Mouse (Mus musculus): ENCODE measurements around the gene Tspan18.

Gene Tspan18

GRCm38 (mm10) chr2:93188020-93188760 is 146.1 kb downstream of the Tspan18 start:
- no peak for DNase-seq (ENCODE audit: low read depth, low spot score)

DNA sequence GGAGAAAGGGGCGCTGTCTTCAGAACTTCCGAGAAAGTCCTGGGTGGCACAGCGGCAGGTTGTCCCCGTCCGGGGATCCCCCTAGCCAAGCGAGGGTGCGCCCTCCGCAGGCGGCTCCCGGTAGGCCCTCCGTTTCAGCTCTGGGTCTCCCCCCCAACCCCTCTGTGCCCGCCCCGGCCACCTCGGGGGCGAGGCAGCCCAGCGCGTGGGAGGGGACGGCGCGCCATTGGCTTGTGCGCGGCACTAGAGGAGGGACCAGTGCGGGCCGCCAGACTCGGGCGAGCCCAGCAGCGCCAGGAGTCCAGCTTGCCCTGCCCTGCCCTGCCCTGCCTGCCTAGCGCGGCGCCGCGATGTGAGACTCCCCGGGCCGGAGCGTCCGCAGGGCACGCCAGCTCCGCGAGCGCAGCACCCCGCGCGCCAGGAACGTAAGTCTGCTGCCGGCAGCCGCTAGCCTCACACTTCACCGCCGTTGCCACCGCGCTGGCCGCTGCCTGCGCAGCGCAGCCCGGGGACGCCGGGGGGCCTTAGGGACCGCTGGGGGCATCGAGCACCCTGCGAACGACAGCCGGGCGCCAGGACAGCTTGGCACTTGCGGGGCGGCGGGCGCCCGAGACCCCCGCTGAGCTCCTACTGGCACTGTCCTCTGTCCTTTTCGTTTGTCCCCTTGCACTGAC is 146.8 kb downstream of the Tspan18 start, which contains the start of gene Trp53i11:
TSS of gene Trp53i11 (plus strand) at position 226 of the 674 bp plus-strand sequence.
- DNase-seq (ENCODE audit: low read depth, low spot score) = no peak

GRCm38 (mm10) chr2:93182859-93183258 is 151.4 kb downstream of the Tspan18 start:
- no peak for DNase-seq (ENCODE audit: low read depth, low spot score)

DNA sequence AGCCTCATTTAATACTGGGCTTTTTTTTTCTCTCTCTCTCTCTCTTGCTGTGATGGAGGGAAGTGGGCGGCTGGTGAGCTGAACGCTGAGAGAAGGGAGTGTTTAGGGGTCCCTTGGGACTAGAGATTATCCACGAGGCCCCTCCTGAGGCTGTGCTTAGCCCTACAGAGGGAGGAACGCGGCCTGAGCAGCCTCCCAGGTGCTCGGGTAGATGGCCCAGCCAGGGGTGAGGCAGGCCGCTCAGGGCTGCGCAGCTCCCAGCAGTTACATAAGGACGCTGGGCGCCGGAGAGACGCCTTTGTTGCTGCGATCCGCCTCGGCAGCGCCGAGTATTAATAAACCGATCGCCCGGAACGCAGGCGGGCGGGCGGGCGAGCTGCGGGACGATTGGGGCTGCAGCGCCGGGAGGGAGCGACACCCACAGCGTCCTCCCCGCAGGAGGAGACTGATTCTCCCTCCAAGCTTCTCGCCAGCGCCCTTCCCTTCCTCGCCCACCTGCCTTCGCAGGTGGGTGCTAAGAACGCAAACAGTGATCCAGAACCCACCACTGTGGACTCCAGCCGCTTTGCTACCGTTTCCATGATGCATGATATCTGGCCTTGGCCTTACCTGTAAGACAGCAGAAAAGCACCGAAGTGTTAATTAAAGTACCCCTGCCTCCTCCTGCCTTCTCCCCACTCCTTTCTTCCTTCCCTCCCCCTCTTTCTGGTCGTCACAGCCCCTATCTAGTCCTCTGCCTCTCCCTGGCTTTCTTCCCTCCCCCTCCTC is 154.0 kb downstream of the Tspan18 start:
- DNase-seq (ENCODE audit: low read depth, low spot score) = no peak

DNA sequence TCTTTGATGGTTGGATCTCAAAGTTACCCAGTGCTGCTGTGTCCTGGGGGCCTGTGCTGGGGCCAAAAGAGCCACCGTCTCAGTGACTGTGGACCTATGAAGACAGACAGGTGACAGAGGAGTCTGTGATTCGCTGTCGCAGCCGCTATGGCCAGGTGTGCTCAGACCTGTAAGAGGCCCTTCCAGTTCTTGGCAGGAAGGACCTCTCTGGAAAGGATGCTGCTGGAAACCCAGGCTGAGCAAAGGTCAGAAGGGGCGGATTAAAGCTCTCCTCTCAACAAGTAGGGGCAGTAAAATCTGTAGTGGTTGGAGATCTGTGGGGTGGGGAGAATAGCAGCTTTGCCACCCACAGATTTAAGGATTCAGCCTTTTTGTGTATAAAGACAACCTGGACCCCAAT is 154.7 kb downstream of the Tspan18 start:
- no peak for DNase-seq (ENCODE audit: low read depth, low spot score)

- no peak for DNase-seq (ENCODE audit: low read depth, low spot score)
These were observed 156.0 kb downstream of the Tspan18 start for GRCm38 (mm10) chr2:93178313-93178677.

DNA sequence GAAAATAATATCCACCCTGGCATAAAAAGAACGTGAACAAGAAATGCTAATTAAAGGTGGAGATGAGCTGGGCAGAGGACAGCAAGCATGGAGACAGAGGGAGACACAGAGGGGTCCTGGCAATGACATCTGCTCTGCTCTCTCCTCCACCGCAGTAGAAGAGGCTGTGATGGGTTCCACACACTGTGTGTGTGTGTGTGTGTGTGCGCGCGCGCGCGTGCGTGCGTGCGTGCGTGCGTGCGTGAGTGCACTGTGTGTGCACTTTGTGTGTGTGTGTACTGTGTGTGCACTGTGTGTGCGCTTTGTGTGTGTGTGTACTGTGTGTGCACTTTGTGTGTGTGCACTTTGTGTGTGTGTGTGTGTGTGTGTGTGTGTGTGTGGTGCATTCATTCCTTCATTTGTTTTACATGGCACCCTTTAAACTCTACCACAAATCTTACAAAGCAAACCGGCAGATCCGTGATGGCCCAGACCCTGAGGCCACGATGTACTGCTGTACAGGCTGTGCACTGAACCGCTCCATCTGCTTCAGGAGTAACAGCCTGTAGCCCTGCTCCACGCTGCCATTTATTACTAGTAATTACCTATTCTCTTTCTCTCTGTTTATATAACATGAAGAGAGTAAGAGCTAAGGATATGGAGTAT is 156.5 kb downstream of the Tspan18 start:
- no peak for DNase-seq (ENCODE audit: low read depth, low spot score)

DNA sequence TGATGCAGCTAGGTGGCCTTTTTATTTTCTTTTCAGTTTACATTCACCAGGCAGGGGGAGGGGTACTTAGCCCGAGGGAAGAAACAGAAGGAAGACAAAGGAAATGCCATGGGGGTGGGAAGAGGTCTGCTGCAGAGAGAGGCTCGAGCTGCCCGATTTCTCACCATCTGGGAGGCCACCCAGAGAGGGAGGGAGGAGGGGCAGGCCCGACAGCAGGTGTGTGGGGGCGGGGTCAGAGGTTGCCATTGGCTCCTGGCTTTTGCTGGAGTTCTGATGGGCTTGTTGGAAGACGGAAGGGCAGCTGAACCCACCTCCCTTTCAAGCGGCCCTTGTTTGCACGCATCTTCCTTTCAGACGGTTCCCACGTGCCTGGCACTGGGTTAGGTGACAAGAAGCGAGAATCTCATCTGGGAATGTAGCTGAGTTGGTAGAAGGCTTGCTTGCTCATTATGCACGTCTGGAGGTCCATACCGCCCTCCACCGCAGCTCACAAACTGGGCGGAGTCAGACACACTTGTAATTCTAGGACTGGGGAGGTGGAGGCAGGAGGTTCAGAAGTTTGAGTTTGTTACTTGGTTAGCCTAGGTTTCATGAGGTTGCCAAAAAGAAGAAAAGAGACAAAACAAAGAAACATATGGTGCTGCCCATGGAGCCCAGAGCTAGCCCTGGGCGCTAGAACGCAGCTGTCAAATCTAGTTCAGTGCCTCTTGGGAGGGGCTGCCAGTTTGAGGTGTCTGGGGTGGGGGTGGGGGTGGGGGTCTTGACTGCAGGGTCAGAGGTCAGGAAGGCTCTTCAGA is 157.2 kb downstream of the Tspan18 start:
- DNase-seq (ENCODE audit: low read depth, low spot score) = no peak

- DNase-seq (ENCODE audit: low read depth, low spot score) = no peak
These were observed 158.0 kb downstream of the Tspan18 start for GRCm38 (mm10) chr2:93176193-93176798.

GRCm38 (mm10) chr2:93175721-93176120 is 158.6 kb downstream of the Tspan18 start:
- no peak for DNase-seq (ENCODE audit: low read depth, low spot score)

DNA sequence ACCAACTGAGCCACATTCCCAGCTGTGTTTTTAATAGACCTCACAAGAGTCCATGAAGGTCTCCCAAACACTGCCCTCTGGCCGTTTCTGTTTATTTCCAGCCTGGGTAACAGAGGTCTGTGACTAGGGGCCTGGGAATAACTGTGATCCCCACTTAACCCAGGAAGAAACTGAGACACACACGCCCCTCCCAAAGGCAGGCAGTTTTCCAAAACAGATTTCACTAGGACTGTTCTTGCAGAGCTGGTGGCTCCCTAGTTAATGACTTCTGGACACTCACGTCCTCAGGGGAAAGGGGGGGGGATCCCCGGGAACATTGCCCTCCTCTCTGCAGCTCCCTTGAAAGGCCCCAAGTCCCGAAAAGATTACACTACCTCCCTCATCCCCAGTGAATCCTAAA is 159.0 kb downstream of the Tspan18 start:
- no peak for DNase-seq (ENCODE audit: low read depth, low spot score)

DNA sequence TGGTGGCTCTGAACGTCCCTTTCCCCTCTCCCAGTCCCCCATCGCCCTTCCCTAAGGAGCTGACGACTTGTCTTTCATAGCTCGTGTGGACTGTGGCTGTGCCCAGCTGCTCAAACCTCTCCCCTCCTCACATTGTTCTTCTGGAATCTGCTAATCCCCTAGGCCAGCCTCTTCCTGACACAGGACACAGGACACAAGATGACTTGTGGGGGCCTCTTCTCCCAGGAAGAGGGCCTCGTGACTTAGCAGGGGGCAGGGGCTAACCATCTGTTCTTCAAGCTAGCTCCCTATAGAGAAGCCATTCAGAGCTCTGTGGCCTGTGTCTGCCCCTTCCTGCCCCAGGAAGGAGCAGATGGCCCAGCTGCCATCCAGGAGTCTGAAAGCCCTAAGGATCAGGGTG is 160.1 kb downstream of the Tspan18 start:
- no peak for DNase-seq (ENCODE audit: low read depth, low spot score)

- no peak for DNase-seq (ENCODE audit: low read depth, low spot score)
These were observed 161.8 kb downstream of the Tspan18 start for GRCm38 (mm10) chr2:93172460-93172859.

DNA sequence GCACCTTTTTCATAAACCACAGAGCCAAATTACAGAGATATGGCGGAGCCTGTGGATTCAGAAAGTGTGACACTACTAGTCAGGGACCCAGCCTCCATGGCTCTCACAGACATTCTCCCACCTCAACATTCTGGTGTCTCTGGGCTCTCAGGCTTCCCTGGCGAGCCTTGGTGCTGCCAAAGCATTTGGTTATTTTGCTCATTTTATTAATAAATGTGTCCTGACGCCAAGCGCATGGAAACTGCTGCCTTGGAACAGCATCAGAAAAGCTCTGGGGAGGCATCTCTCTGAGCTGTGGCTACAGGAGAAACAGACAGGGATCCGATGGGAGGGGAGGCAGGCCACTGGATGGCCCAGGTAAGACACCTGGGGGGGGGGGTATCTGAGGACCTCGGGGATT is 162.4 kb downstream of the Tspan18 start:
- no peak for DNase-seq (ENCODE audit: low read depth, low spot score)

DNA sequence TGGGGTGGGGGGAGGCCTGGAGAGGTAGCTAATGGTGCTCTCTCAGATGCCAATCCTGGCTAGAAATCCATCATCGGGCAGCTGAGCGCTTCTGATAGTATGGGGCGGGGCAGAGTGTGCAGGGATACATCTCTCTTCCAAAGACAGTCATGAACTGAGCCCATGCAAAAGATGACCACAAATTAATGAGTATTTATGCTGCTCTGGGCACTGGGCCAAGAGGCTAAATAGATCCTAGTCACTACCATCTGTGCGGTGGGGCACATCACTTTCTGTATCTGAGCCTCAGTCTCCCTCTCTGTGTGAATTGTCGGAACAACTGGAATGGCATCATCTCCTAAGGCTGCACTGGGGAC is 163.5 kb downstream of the Tspan18 start:
- no peak for DNase-seq (ENCODE audit: low read depth, low spot score)

DNA sequence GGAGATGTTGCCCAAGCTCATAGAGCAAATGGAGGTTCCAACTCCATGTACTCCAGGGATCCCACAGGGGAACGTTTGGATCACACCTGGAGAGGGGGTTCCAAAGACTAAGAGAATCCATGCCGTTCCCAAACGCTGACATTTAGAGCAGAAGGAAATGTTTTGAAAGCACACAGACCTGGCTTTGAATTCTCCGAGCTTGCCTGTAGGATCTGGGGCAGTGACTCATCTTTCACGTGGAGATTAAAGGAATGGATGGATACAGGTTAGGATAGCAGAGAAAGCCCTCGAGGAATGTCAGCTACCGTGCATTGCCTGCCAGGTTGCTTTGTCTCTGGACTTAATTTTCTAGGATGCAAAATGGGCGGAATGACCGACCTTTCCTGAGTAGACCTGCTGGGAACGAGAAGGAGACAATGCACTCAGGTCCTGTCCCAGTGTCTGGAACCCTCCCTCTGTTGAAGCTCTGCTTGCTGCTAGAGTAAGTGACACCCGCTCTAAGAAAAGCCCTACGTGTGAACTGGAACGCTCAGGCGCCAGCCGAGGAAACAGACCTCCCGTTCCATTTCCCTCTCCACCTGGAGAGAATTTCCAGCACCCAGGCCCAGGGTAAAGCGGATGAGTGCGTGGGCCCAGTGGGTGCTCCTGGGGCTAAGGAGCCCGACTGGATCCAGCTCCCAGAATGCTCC is 164.0 kb downstream of the Tspan18 start:
- no peak for DNase-seq (ENCODE audit: low read depth, low spot score)

- DNase-seq (ENCODE audit: low read depth, low spot score) = no peak
These were observed 167.4 kb downstream of the Tspan18 start for GRCm38 (mm10) chr2:93166734-93167406.

- no peak for DNase-seq (ENCODE audit: low read depth, low spot score)
These were observed 168.0 kb downstream of the Tspan18 start for GRCm38 (mm10) chr2:93166295-93166694.

- no peak for DNase-seq (ENCODE audit: low read depth, low spot score)
These were observed 170.5 kb downstream of the Tspan18 start for GRCm38 (mm10) chr2:93163750-93164335.
